Mouse (Mus musculus): ENCODE results near the gene Scn10a.

GRCm38 (mm10) chr9:119571411-119571888, 147.7 kb downstream of the Scn10a start:
- TF ChIP-seq CTCF (IDR thresholded peaks at IDR 0.05; ENCODE audit: low read depth, low read length) (no peak), POLR2A (IDR thresholded peaks at IDR 0.05; ENCODE audit: extremely low read depth, insufficient read depth, low read length) (no peak)

Data from liver, adult 2 months (tissue).